Mouse (Mus musculus): ENCODE data around the gene Grid2. TPM values are rescaled to one million over a fixed set of nuclear protein-coding genes. Genes with fewer than 3 reads are reported as not detected.

The Grid2 gene
- polyA plus RNA-seq, 1 experiment from 2014 or later, result 1.4 TPM

DNA sequence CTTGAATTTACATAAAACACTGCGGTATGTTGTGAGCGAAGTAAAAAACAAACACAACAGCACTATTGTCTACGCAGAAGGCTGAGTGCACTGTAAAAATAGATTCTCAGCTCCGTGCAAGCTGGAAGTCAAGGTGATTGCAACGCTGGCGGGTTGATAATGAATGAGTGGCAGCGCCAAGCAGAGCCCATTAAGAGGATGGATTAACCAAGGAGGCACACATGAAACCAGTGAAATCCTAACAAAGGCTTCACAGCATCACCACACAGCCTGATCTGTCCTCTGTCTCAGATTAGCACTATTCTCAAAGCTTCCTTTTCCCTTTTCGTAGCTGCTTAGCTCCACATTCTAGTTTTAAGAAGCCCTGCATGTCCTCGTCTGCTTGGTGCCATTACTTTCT lies 880.6 kb downstream of the Grid2 start:
- no peak overlapping the region for H3K4me3 ChIP-seq (ENCODE audit: low read depth, low read length)
- DNase-seq (no peak), ATAC-seq (ENCODE audit: insufficient read depth) (no peak)
- H3K27ac ChIP-seq (ENCODE audit: low read depth), result no peak overlapping the region
- no peak for TF ChIP-seq CTCF (IDR thresholded peaks at IDR 0.05; ENCODE audit: low read depth)
- WGBS, result 78% methylated on average over 9 of the region's 9 CpGs
- no peaks in the 10 kb centered on the region for H3K4me1 ChIP-seq (ENCODE audit: insufficient read depth)
- H3K9me3 ChIP-seq (ENCODE audit: low read depth, low read length), result no peaks in the 10 kb centered on the region
- H3K4me2 ChIP-seq, result no peak overlapping the region
- no peaks in the 10 kb centered on the region for H3K36me3 ChIP-seq (ENCODE audit: insufficient read depth)
- H3K9ac ChIP-seq, result no peak overlapping the region
- H3K27me3 ChIP-seq (ENCODE audit: insufficient read depth, low read length), result no peaks in the 10 kb centered on the region

DNA sequence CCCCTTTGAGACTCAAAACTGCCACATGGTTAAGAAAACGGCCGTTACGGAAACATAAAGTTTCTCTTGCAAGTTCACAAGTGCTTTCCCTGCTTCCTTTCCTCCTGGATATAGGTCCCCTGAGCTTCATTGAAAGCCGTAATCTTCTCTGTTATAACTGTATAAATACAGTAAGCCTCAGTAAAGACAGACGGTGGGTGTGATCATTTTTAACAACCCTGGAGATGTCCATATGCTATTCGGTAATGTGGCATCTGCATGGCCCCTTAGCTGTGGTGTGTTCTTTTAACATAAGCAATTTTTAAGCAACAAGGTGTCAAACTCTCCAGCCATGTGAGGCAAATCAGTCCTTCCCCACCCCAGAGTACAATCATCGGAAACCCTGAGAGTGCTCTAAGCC lies 892.9 kb downstream of the Grid2 start:
- no peak overlapping the region for H3K4me2 ChIP-seq
- WGBS, result 75% methylated on average over 7 of the region's 7 CpGs
- H3K27ac ChIP-seq (ENCODE audit: low read depth), result no peak overlapping the region
- H3K9ac ChIP-seq, result no peak overlapping the region
- no peak overlapping the region for H3K4me3 ChIP-seq (ENCODE audit: low read depth, low read length)
- DNase-seq (no peak), ATAC-seq (ENCODE audit: insufficient read depth) (no peak)
- no peaks in the 10 kb centered on the region for H3K27me3 ChIP-seq (ENCODE audit: insufficient read depth, low read length)
- TF ChIP-seq CTCF (IDR thresholded peaks at IDR 0.05; ENCODE audit: low read depth), result no peak
- no peaks in the 10 kb centered on the region for H3K9me3 ChIP-seq (ENCODE audit: low read depth, low read length)
- no peaks in the 10 kb centered on the region for H3K36me3 ChIP-seq (ENCODE audit: insufficient read depth)
- no peaks in the 10 kb centered on the region for H3K4me1 ChIP-seq (ENCODE audit: insufficient read depth)

DNA sequence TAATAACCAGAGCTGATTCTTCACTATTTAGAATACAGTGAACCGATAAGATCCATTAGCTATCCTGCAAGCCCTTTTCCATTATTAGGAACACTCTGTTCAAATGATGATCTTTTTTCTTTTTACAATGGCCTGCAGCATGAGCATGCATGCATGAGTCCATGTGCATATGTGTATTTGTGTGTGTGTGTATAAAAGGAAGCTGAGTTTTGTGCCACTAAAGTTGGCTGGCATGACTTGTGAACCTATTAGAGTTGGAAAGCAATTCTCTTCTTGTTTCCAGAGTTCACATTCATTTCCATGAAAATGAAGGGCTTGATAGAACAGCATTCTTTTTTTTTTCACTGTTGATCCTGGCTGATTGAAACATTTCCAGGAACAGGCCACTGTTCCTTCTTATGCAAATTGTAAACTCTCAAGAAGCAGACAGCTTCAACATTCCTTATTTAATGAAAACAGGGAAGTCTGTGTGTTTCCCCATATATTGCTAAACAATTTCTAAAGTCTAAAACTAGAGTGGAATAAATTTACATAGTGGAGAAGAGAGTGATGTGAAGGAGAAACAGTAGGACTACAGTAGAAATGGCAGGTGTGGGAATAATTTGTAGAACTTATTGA lies 919.4 kb downstream of the Grid2 start:
- WGBS, result 96% methylated on average over 1 of the region's 1 CpGs
- no peak for DNase-seq
- ATAC-seq (ENCODE audit: insufficient read depth), result no peak

DNA sequence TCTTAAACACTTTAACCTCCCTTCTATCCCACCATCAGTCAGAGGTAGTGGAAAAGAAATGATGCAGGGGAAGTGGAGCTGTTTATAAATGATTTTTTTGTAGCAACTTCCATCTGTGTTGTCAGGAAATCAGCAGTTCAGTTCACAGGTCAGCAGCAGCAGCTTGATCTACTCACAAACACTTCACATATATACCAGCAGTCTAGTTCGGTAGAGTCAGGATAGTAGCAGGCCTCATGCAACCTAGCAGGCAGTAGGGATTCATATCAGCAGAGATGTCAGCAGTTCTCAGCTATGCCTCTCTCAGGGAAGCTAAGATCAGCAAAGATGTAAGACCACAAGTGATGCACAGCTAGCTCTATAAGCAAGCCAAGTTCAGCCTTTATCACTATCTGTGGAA lies 938.0 kb downstream of the Grid2 start:
- H3K4me1 ChIP-seq (ENCODE audit: insufficient read depth), result no peaks in the 10 kb centered on the region
- no peak for TF ChIP-seq CTCF (IDR thresholded peaks at IDR 0.05; ENCODE audit: low read depth)
- H3K4me3 ChIP-seq (ENCODE audit: low read depth, low read length), result no peak overlapping the region
- WGBS, result 26% methylated on average over 1 of the region's 1 CpGs
- H3K27ac ChIP-seq (ENCODE audit: low read depth), result no peak overlapping the region
- DNase-seq, result peak; percentile 80
- no peaks in the 10 kb centered on the region for H3K9me3 ChIP-seq (ENCODE audit: low read depth, low read length)
- H3K9ac ChIP-seq, result no peak overlapping the region
- H3K27me3 ChIP-seq (ENCODE audit: insufficient read depth, low read length), result no peaks in the 10 kb centered on the region
- no peaks in the 10 kb centered on the region for H3K36me3 ChIP-seq (ENCODE audit: insufficient read depth)
- no peak overlapping the region for H3K4me2 ChIP-seq
- ATAC-seq (ENCODE audit: insufficient read depth), result peak; percentile 95; the same call in 1 of the 2 replicates

More for the DNA sequence above, 919.4 kb downstream of the Grid2 start:
- H3K9me3 ChIP-seq (ENCODE audit: low read depth, low read length), result no peaks in the 10 kb centered on the region
- H3K27ac ChIP-seq (ENCODE audit: low read depth), result no peak overlapping the region
- no peaks in the 10 kb centered on the region for H3K27me3 ChIP-seq (ENCODE audit: insufficient read depth, low read length)
- no peaks in the 10 kb centered on the region for H3K36me3 ChIP-seq (ENCODE audit: insufficient read depth)
- TF ChIP-seq CTCF (IDR thresholded peaks at IDR 0.05; ENCODE audit: low read depth), result no peak
- H3K4me1 ChIP-seq (ENCODE audit: insufficient read depth), result no peaks in the 10 kb centered on the region
- H3K9ac ChIP-seq, result no peak overlapping the region
- no peak overlapping the region for H3K4me3 ChIP-seq (ENCODE audit: low read depth, low read length)
- no peak overlapping the region for H3K4me2 ChIP-seq

DNA sequence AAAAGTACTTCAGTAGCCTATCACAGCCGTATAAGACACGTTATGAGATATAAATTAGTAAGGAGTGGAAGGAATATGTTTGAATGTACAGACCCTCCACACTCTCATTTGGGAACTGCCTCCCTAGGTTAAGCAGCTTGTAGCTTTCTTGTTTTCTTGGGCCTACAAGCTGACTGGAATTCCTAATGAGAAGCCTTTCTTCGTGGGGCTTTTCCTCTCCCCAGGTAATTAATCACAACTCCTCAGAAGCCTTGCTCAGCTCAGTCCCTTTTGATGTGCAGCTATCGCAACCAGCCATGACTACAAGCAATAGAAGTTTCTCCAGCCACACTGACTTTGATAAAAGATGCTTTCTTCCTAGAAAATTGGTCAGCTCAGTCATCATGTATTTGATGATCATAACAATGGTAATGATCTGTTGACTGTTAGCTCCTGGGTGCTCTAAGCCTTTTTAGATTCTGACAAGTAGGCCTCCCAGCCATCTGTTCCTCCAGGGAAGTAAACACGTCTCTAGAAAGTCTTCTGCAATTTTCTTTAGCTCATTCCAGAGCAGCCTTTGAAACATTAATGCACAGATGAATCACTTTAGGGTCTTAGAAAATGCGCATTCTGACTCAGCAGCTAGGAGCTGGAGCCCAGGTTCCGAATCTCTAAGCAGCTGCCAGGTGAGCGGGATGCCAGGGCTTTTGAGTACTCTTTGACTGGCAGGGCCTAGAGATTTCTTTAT lies 946.9 kb downstream of the Grid2 start:
- WGBS, result 26% methylated on average over 8 of the region's 8 CpGs

DNA sequence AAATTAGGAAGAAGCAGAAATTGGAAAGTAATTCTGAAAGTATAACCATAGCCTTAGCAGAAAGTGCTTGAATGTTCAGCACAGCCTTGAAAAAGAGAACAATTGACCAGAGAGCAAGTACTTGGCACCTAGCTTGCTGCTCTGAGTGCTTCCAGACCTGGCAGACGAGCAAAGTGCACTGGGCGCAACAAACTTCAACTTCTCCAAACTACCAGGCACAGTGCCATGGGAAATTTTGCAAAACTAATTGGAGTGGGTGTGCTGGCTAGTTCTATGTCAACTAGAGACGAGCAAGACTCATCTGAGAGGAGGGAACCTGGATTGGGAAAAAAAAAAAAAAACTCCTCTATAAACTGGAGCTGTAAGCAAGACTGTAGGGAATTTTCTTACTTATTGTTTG lies 980.7 kb downstream of the Grid2 start:
- Histone ChIP-seq H3K36me3 (ENCODE audit: insufficient read depth) (no peaks in the 10 kb centered on the region), H3K4me1 (ENCODE audit: insufficient read depth) (no peaks in the 10 kb centered on the region), H3K27ac (ENCODE audit: low read depth) (no peak overlapping the region), H3K9ac (no peak overlapping the region), H3K27me3 (ENCODE audit: insufficient read depth, low read length) (no peaks in the 10 kb centered on the region), H3K9me3 (ENCODE audit: low read depth, low read length) (no peaks in the 10 kb centered on the region), H3K4me3 (ENCODE audit: low read depth, low read length) (no peak overlapping the region), H3K4me2 (no peak overlapping the region)
- no peak for ATAC-seq (ENCODE audit: insufficient read depth)
- no peak for DNase-seq
- 74% methylated on average over 3 of the region's 3 CpGs for WGBS
- TF ChIP-seq CTCF (IDR thresholded peaks at IDR 0.05; ENCODE audit: low read depth), result no peak

More for the DNA sequence above, 946.9 kb downstream of the Grid2 start:
- no peak overlapping the region for H3K4me2 ChIP-seq
- no peaks in the 10 kb centered on the region for H3K27me3 ChIP-seq (ENCODE audit: insufficient read depth, low read length)
- H3K4me1 ChIP-seq (ENCODE audit: insufficient read depth), result no peaks in the 10 kb centered on the region
- no peak overlapping the region for H3K27ac ChIP-seq (ENCODE audit: low read depth)
- H3K4me3 ChIP-seq (ENCODE audit: low read depth, low read length), result no peak overlapping the region
- DNase-seq (peak; percentile 11), ATAC-seq (ENCODE audit: insufficient read depth) (no peak)
- TF ChIP-seq CTCF (IDR thresholded peaks at IDR 0.05; ENCODE audit: low read depth), result no peak
- no peaks in the 10 kb centered on the region for H3K36me3 ChIP-seq (ENCODE audit: insufficient read depth)
- no peaks in the 10 kb centered on the region for H3K9me3 ChIP-seq (ENCODE audit: low read depth, low read length)
- no peak overlapping the region for H3K9ac ChIP-seq

DNA sequence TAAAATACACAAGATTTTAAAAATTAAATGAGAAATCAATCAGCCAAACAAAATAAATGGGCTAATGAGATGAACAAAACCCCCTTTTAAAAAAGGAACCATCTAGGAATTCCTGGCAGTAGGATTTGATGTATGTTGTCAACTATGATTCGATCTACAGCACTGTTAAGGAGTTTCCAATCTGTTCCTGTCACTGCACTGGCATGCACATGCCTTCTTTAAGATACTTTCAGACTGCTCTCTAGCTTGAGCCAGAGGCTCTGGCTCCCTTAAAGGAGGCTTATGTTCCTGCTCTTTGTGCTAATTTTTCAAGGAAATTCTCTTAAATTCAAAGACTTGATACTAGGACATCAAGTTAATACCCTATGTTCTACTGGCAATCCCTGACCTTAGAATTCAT lies 984.9 kb downstream of the Grid2 start:
- ATAC-seq (ENCODE audit: insufficient read depth) (no peak), DNase-seq (no peak)
- Histone ChIP-seq H3K27me3 (ENCODE audit: insufficient read depth, low read length) (no peaks in the 10 kb centered on the region), H3K27ac (ENCODE audit: low read depth) (no peak overlapping the region), H3K4me2 (no peak overlapping the region), H3K4me1 (ENCODE audit: insufficient read depth) (no peaks in the 10 kb centered on the region), H3K9ac (no peak overlapping the region), H3K9me3 (ENCODE audit: low read depth, low read length) (no peaks in the 10 kb centered on the region), H3K4me3 (ENCODE audit: low read depth, low read length) (no peak overlapping the region), H3K36me3 (ENCODE audit: insufficient read depth) (no peaks in the 10 kb centered on the region)
- 75% methylated on average over 1 of the region's 1 CpGs for WGBS
- TF ChIP-seq CTCF (IDR thresholded peaks at IDR 0.05; ENCODE audit: low read depth), result no peak
